Mouse (Mus musculus): ENCODE data around the gene St3gal3. TPM values are rescaled to one million over a fixed set of nuclear protein-coding genes. Genes with fewer than 3 reads are reported as not detected.

The St3gal3 gene
- polyA plus RNA-seq, 1 experiment from 2014 or later = 13.2 TPM

- WGBS = under 1% methylated on average over 29 of the region's 37 CpGs
- Histone ChIP-seq H3K27ac (ENCODE audit: low read length) (peak within 1 kb of the TSS; percentile 70), H3K4me2 (ENCODE audit: low read length) (peak within 1 kb of the TSS; percentile 88), H3K4me1 (ENCODE audit: control insufficient read depth, insufficient read depth, low read length) (peaks cover 39% of the 10 kb centered on the region), H3K9ac (ENCODE audit: low read depth, low read length) (peak within 1 kb of the TSS; percentile 92), H3K9me3 (replicated peaks; ENCODE audit: control insufficient read depth, low read length, poor library complexity, severe bottlenecking) (no peaks in the 10 kb centered on the region), H3K4me3 (ENCODE audit: low read depth, low read length) (peak within 1 kb of the TSS; percentile 82), H3K27me3 (ENCODE audit: control insufficient read depth, insufficient read depth, low read depth, low read length) (no peaks in the 10 kb centered on the region), H3K36me3 (ENCODE audit: control insufficient read depth, insufficient read depth, low read length) (peaks cover 6% of the 10 kb centered on the region)
- peak; percentile 83 for ATAC-seq
Measured at GRCm38 (mm10) chr4:117887133-117887532, 247.6 kb downstream of the St3gal3 start, which contains the start of gene Atp6v0b. Gene Atp6v0b (minus strand): TSS chr4:117887333.

GRCm38 (mm10) chr4:117886644-117887043 lies 248.1 kb downstream of the St3gal3 start:
- ATAC-seq = no peak; the same call in 1 of the 2 replicates
- H3K36me3 ChIP-seq (ENCODE audit: control insufficient read depth, insufficient read depth, low read length) = peaks cover 6% of the 10 kb centered on the region
- peak overlapping the region; percentile 88 for H3K4me2 ChIP-seq (ENCODE audit: low read length)
- H3K27ac ChIP-seq (ENCODE audit: low read length) = peak overlapping the region; percentile 70
- no peaks in the 10 kb centered on the region for H3K27me3 ChIP-seq (ENCODE audit: control insufficient read depth, insufficient read depth, low read depth, low read length)
- H3K9ac ChIP-seq (ENCODE audit: low read depth, low read length) = peak overlapping the region; percentile 92
- 2% methylated on average over 21 of the region's 24 CpGs for WGBS
- peaks cover 44% of the 10 kb centered on the region for H3K4me1 ChIP-seq (ENCODE audit: control insufficient read depth, insufficient read depth, low read length)
- peak overlapping the region; percentile 82 for H3K4me3 ChIP-seq (ENCODE audit: low read depth, low read length)
- no peaks in the 10 kb centered on the region for H3K9me3 ChIP-seq (replicated peaks; ENCODE audit: control insufficient read depth, low read length, poor library complexity, severe bottlenecking)

- no peak overlapping the region for H3K27ac ChIP-seq (ENCODE audit: low read length)
- peaks cover 6% of the 10 kb centered on the region for H3K36me3 ChIP-seq (ENCODE audit: control insufficient read depth, insufficient read depth, low read length)
- peak overlapping the region; percentile 82 for H3K4me3 ChIP-seq (ENCODE audit: low read depth, low read length)
- peak overlapping the region; percentile 92; the same call in 1 of the 2 replicates for H3K9ac ChIP-seq (ENCODE audit: low read depth, low read length)
- 83% methylated on average over 9 of the region's 9 CpGs for WGBS
- no peaks in the 10 kb centered on the region for H3K27me3 ChIP-seq (ENCODE audit: control insufficient read depth, insufficient read depth, low read depth, low read length)
- H3K4me1 ChIP-seq (ENCODE audit: control insufficient read depth, insufficient read depth, low read length) = peaks cover 43% of the 10 kb centered on the region
- ATAC-seq = no peak
- no peaks in the 10 kb centered on the region for H3K9me3 ChIP-seq (replicated peaks; ENCODE audit: control insufficient read depth, low read length, poor library complexity, severe bottlenecking)
- peak overlapping the region; percentile 88 for H3K4me2 ChIP-seq (ENCODE audit: low read length)
Measured at GRCm38 (mm10) chr4:117885994-117886393, 248.7 kb downstream of the St3gal3 start.

- no peak overlapping the region for H3K4me2 ChIP-seq (ENCODE audit: low read length)
- WGBS = 96% methylated on average over 10 of the region's 10 CpGs
- H3K36me3 ChIP-seq (ENCODE audit: control insufficient read depth, insufficient read depth, low read length) = peaks cover 8% of the 10 kb centered on the region
- H3K9me3 ChIP-seq (replicated peaks; ENCODE audit: control insufficient read depth, low read length, poor library complexity, severe bottlenecking) = no peaks in the 10 kb centered on the region
- H3K27me3 ChIP-seq (ENCODE audit: control insufficient read depth, insufficient read depth, low read depth, low read length) = no peaks in the 10 kb centered on the region
- H3K4me1 ChIP-seq (ENCODE audit: control insufficient read depth, insufficient read depth, low read length) = peaks cover 48% of the 10 kb centered on the region
- no peak overlapping the region for H3K9ac ChIP-seq (ENCODE audit: low read depth, low read length)
- no peak overlapping the region for H3K4me3 ChIP-seq (ENCODE audit: low read depth, low read length)
- no peak overlapping the region for H3K27ac ChIP-seq (ENCODE audit: low read length)
- ATAC-seq = no peak
Measured at GRCm38 (mm10) chr4:117885093-117885492, 249.6 kb downstream of the St3gal3 start.

- WGBS = 93% methylated on average over 1 of the region's 1 CpGs
- H3K9me3 ChIP-seq (replicated peaks; ENCODE audit: control insufficient read depth, low read length, poor library complexity, severe bottlenecking) = no peaks in the 10 kb centered on the region
- peak overlapping the region; percentile 82 for H3K4me3 ChIP-seq (ENCODE audit: low read depth, low read length)
- no peak for ATAC-seq
- H3K27ac ChIP-seq (ENCODE audit: low read length) = no peak overlapping the region
- H3K27me3 ChIP-seq (ENCODE audit: control insufficient read depth, insufficient read depth, low read depth, low read length) = no peaks in the 10 kb centered on the region
- no peak overlapping the region for H3K9ac ChIP-seq (ENCODE audit: low read depth, low read length)
- peaks cover 52% of the 10 kb centered on the region for H3K4me1 ChIP-seq (ENCODE audit: control insufficient read depth, insufficient read depth, low read length)
- peak overlapping the region; percentile 81 for H3K4me2 ChIP-seq (ENCODE audit: low read length)
- H3K36me3 ChIP-seq (ENCODE audit: control insufficient read depth, insufficient read depth, low read length) = peaks cover 8% of the 10 kb centered on the region
Measured at GRCm38 (mm10) chr4:117884146-117884545, 250.6 kb downstream of the St3gal3 start.

GRCm38 (mm10) chr4:117882701-117883691 lies 251.7 kb downstream of the St3gal3 start, which contains the start of gene B4galt2:
Gene B4galt2 (minus strand): TSS chr4:117883487.
- peaks cover 52% of the 10 kb centered on the region for H3K4me1 ChIP-seq (ENCODE audit: control insufficient read depth, insufficient read depth, low read length)
- 0% methylated on average over 67 of the region's 103 CpGs for WGBS

More at GRCm38 (mm10) chr4:117882701-117883691, 251.7 kb downstream of the St3gal3 start, which contains the start of gene B4galt2:
- ATAC-seq = peak; percentile 46
- H3K9me3 ChIP-seq (replicated peaks; ENCODE audit: control insufficient read depth, low read length, poor library complexity, severe bottlenecking) = no peaks in the 10 kb centered on the region
- H3K36me3 ChIP-seq (ENCODE audit: control insufficient read depth, insufficient read depth, low read length) = peaks cover 13% of the 10 kb centered on the region; the same call in 1 of the 2 replicates
- H3K4me3 ChIP-seq (ENCODE audit: low read depth, low read length) = peak within 1 kb of the TSS; percentile 82
- H3K9ac ChIP-seq (ENCODE audit: low read depth, low read length) = peak within 1 kb of the TSS; percentile 98
- no peaks in the 10 kb centered on the region for H3K27me3 ChIP-seq (ENCODE audit: control insufficient read depth, insufficient read depth, low read depth, low read length)
- peak within 1 kb of the TSS; percentile 81 for H3K4me2 ChIP-seq (ENCODE audit: low read length)
- H3K27ac ChIP-seq (ENCODE audit: low read length) = peak within 1 kb of the TSS; percentile 83

Other genes starting within 250 kb of the St3gal3 start
- 581 and 673 TPM in 2 replicates for gene Atp6v0b, start 247.6 kb downstream of the St3gal3 start, polyA plus RNA-seq (2015; fragmentation: Nextera tagmentation; extraction: Ambion mirVana)
- gene Dph2, start 242.9 kb downstream of the St3gal3 start, polyA plus RNA-seq (2015; fragmentation: Nextera tagmentation; extraction: Ambion mirVana) = 21.2 and 23.1 TPM in 2 replicates
- 66.9 and 69.5 TPM in 2 replicates for gene Ipo13, start 219.9 kb downstream of the St3gal3 start, polyA plus RNA-seq (2015; fragmentation: Nextera tagmentation; extraction: Ambion mirVana)
- 0.75 and 0.92 TPM in 2 replicates for gene Artn, start 205.2 kb downstream of the St3gal3 start, polyA plus RNA-seq (2015; fragmentation: Nextera tagmentation; extraction: Ambion mirVana)
- gene Kdm4a, start 45.1 kb upstream of the St3gal3 start, polyA plus RNA-seq (2015; fragmentation: Nextera tagmentation; extraction: Ambion mirVana) = 42.1 and 50.4 TPM in 2 replicates
- 78.9 and 85.5 TPM in 2 replicates for gene Ptprf, start 156.5 kb upstream of the St3gal3 start, polyA plus RNA-seq (2015; fragmentation: Nextera tagmentation; extraction: Ambion mirVana)